Mouse (Mus musculus) heart, adult 2 months (tissue): ENCODE results near the gene Map3k1.

Experiments
- CTCF ChIP-seq: fragments of 200-600 bp; IDR thresholded peaks from 2 replicates; pipeline ENCODE4 v1.8.1; 2022; ENCODE audit warnings: antibody characterized with exemption, mild to moderate bottlenecking, moderate library complexity
- POLR2A ChIP-seq: fragments of 200-500 bp; IDR thresholded peaks from 2 replicates; pipeline ENCODE4 v1.6.1; 2011; ENCODE audit warnings: mild to moderate bottlenecking, low read depth, low read length, control low read depth; ENCODE audit not compliant: insufficient read depth

DNA sequence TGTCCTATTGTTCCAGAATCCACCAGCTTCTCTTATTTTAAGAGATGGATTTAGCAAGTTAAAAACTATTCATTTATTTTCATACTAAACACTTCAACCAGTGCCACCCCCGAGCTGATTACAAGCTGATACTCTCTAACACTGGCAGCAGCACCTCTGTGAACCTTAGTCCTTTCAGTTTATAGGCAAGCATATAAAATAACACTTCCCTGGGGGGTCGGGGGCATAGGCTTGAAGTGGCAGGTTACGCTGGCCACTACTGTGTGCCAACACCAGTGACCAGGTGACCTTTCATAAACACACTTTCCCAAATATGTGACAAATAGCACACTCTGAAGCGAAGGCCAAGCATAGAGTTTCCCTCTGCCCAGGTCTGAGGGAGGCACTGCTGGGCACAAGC is 6.7 kb upstream of the Map3k1 start:
- TF ChIP-seq CTCF (no peak), POLR2A (no peak)
